Mouse (Mus musculus): ENCODE results near the gene Lama4. TPM values are rescaled to one million over a fixed set of nuclear protein-coding genes. Genes with fewer than 3 reads are reported as not detected.

The Lama4 gene
- polyA plus RNA-seq, 1 experiment from 2014 or later: 27.2 TPM

DNA sequence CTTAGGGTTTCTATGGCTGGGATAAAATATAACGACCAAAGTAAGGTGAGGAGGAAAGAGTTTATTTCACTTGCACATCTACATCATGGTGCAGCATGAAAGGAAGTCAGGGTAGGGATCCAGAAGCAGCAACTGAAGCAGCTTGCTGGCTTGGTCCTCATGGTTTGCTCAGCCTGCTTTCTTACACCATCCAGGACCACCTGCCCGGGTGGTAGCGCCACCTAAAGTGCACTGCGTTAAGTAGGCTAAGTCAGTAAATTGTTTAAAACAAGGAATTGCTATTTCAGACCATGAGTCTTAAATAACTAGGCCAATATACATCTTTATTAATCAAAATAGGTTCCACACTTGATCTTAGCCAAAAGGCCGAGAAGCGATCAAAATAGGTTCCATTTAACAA lies 173.4 kb downstream of the Lama4 start:
- Histone ChIP-seq H3K4me3 (no peak overlapping the region), H3K36me3 (peaks cover 42% of the 10 kb centered on the region), H3K27ac (replicated peaks) (no peak overlapping the region), H3K4me1 (peaks cover 20% of the 10 kb centered on the region), H3K9ac (replicated peaks) (no peak overlapping the region), H3K4me2 (replicated peaks) (no peak overlapping the region), H3K9me3 (no peaks in the 10 kb centered on the region), H3K27me3 (no peaks in the 10 kb centered on the region)
- 83% methylated on average over 6 of the region's 6 CpGs for WGBS
- ATAC-seq (ENCODE audit: low FRiP score, low read depth): no peak

DNA sequence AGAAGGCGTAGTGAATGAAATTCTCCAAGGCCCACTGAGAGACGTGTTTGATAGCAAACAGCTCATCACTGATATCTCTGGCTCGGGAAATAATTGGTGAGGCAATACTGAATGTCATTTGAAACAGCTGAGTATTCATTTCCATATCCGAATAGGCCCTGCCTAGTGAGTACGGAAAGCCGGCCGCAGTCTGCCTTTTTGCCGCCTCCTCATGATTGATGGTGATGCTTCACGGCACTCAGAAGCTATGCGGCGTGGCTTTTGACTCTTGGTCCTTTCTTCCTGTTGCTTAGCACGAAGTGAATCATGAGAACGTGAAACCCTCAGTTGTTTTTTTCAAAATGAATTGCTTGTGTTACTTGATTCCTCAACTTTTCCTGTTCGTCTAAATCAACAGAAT lies 175.5 kb downstream of the Lama4 start:
- Histone ChIP-seq H3K4me1 (peaks cover 3% of the 10 kb centered on the region; the same call in 1 of the 2 replicates), H3K9me3 (no peaks in the 10 kb centered on the region), H3K4me3 (no peak overlapping the region), H3K4me2 (replicated peaks) (no peak overlapping the region), H3K36me3 (peaks cover 60% of the 10 kb centered on the region), H3K27me3 (no peaks in the 10 kb centered on the region), H3K27ac (replicated peaks) (no peak overlapping the region), H3K9ac (replicated peaks) (no peak overlapping the region)
- no peak for ATAC-seq (ENCODE audit: low FRiP score, low read depth)
- WGBS: 88% methylated on average over 14 of the region's 14 CpGs

- Histone ChIP-seq H3K9ac (replicated peaks) (no peak overlapping the region), H3K27me3 (no peaks in the 10 kb centered on the region), H3K4me1 (peaks cover 2% of the 10 kb centered on the region; the same call in 1 of the 2 replicates), H3K27ac (replicated peaks) (no peak overlapping the region), H3K4me2 (replicated peaks) (no peak overlapping the region), H3K36me3 (peaks cover 65% of the 10 kb centered on the region), H3K9me3 (no peaks in the 10 kb centered on the region), H3K4me3 (no peak overlapping the region)
- 94% methylated on average over 2 of the region's 2 CpGs for WGBS
- no peak for ATAC-seq (ENCODE audit: low FRiP score, low read depth)
Measured at GRCm38 (mm10) chr10:39141401-39141800, 176.1 kb downstream of the Lama4 start.

DNA sequence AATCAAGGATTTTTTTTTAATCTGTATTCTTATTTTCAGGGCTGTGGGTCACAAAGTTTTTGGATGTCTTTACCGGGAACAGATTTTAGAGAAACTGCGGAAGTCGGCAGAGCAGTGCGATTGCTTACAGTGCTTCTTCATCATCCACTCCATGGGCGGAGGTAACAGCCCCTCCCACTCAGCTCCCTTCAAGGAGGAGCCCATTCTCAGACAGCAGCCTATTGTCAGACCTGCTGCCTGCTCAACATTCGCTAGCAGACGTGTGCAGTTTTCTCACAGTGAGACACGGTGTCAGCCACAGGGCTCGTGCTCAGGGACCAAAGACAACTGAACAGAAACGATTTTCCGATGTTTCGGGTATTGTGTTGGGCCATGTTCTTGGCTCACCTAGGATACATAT lies 176.9 kb downstream of the Lama4 start:
- H3K36me3 ChIP-seq: peaks cover 66% of the 10 kb centered on the region
- H3K4me3 ChIP-seq: no peak overlapping the region
- H3K27ac ChIP-seq (replicated peaks): no peak overlapping the region
- no peaks in the 10 kb centered on the region for H3K4me1 ChIP-seq
- H3K9ac ChIP-seq (replicated peaks): no peak overlapping the region
- H3K4me2 ChIP-seq (replicated peaks): no peak overlapping the region
- H3K9me3 ChIP-seq: no peaks in the 10 kb centered on the region
- ATAC-seq (ENCODE audit: low FRiP score, low read depth): no peak
- no peaks in the 10 kb centered on the region for H3K27me3 ChIP-seq
- 92% methylated on average over 12 of the region's 12 CpGs for WGBS

DNA sequence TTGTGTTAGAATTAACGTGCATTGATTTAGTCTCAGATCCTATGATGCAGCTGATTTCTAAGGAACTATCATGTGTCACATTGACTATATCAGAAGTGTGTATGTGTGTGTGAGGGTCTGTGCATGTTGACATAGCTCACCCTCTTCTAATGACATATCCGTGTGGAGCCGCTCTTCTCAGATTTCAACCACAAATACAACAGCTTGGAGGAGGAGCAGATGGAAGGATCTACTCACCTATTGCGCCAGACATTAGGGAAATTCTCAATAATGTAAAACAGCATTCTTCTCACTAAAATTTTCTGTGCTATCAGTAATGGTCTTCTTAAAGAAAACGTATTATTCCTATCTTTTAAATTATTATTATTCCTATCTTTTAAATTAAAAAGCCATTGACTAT lies 191.4 kb downstream of the Lama4 start:
- H3K27me3 ChIP-seq: no peaks in the 10 kb centered on the region
- no peaks in the 10 kb centered on the region for H3K36me3 ChIP-seq
- no peak overlapping the region for H3K27ac ChIP-seq (replicated peaks)
- H3K4me1 ChIP-seq: no peaks in the 10 kb centered on the region
- no peak overlapping the region for H3K4me3 ChIP-seq
- 89% methylated on average over 5 of the region's 5 CpGs for WGBS
- H3K4me2 ChIP-seq (replicated peaks): no peak overlapping the region
- ATAC-seq (ENCODE audit: low FRiP score, low read depth): no peak
- no peaks in the 10 kb centered on the region for H3K9me3 ChIP-seq
- no peak overlapping the region for H3K9ac ChIP-seq (replicated peaks)

- Histone ChIP-seq H3K4me2 (replicated peaks) (no peak overlapping the region), H3K4me3 (no peak overlapping the region), H3K27ac (replicated peaks) (no peak overlapping the region), H3K9me3 (no peaks in the 10 kb centered on the region), H3K27me3 (no peaks in the 10 kb centered on the region), H3K4me1 (no peaks in the 10 kb centered on the region), H3K36me3 (no peaks in the 10 kb centered on the region), H3K9ac (replicated peaks) (no peak overlapping the region)
- 92% methylated on average over 1 of the region's 1 CpGs for WGBS
- no peak for ATAC-seq (ENCODE audit: low FRiP score, low read depth)
Measured at GRCm38 (mm10) chr10:39157321-39157720, 192.0 kb downstream of the Lama4 start.

GRCm38 (mm10) chr10:39158306-39158705 lies 193.0 kb downstream of the Lama4 start:
- no peaks in the 10 kb centered on the region for H3K9me3 ChIP-seq
- no peak overlapping the region for H3K27ac ChIP-seq (replicated peaks)
- H3K4me3 ChIP-seq: no peak overlapping the region
- ATAC-seq (ENCODE audit: low FRiP score, low read depth): no peak
- H3K9ac ChIP-seq (replicated peaks): no peak overlapping the region
- H3K27me3 ChIP-seq: no peaks in the 10 kb centered on the region
- H3K36me3 ChIP-seq: no peaks in the 10 kb centered on the region
- 52% methylated on average over 12 of the region's 12 CpGs for WGBS
- H3K4me2 ChIP-seq (replicated peaks): no peak overlapping the region
- no peaks in the 10 kb centered on the region for H3K4me1 ChIP-seq

Other genes starting within 250 kb of the Lama4 start
- gene Rfpl4b, start 143.7 kb upstream of the Lama4 start, polyA plus RNA-seq (2016; fragmentation: Nextera tagmentation; extraction: Ambion mirVana): not detected in 2 replicates
- 20.9 and 22.4 TPM in 2 replicates for gene Fam229b, start 168.4 kb downstream of the Lama4 start, polyA plus RNA-seq (2016; fragmentation: Nextera tagmentation; extraction: Ambion mirVana)
- gene Tube1, start 168.5 kb downstream of the Lama4 start, polyA plus RNA-seq (2016; fragmentation: Nextera tagmentation; extraction: Ambion mirVana): 17.7 and 18.2 TPM in 2 replicates
- 0.24 and 0.28 TPM in 2 replicates for gene Ccn6, start 198.3 kb downstream of the Lama4 start, polyA plus RNA-seq (2016; fragmentation: Nextera tagmentation; extraction: Ambion mirVana)

Data from midbrain, embryonic 12.5 days (tissue).